Mouse (Mus musculus) heart, adult 2 months (tissue): ENCODE measurements at regions not wholly inside any gene's neighbourhood (a gene's known extent, or its start where the extent isn't known, plus 50 kb on each side); places are given as distances from the start of the nearest gene placed in this dataset.

Experiments
- CTCF ChIP-seq: fragments of 200-600 bp; IDR thresholded peaks from 2 replicates; pipeline ENCODE4 v1.8.1; 2022; ENCODE audit warnings: antibody characterized with exemption, mild to moderate bottlenecking, moderate library complexity
- POLR2A ChIP-seq: fragments of 200-500 bp; IDR thresholded peaks from 2 replicates; pipeline ENCODE4 v1.6.1; 2011; ENCODE audit warnings: mild to moderate bottlenecking, low read depth, low read length, control low read depth; ENCODE audit not compliant: insufficient read depth

DNA sequence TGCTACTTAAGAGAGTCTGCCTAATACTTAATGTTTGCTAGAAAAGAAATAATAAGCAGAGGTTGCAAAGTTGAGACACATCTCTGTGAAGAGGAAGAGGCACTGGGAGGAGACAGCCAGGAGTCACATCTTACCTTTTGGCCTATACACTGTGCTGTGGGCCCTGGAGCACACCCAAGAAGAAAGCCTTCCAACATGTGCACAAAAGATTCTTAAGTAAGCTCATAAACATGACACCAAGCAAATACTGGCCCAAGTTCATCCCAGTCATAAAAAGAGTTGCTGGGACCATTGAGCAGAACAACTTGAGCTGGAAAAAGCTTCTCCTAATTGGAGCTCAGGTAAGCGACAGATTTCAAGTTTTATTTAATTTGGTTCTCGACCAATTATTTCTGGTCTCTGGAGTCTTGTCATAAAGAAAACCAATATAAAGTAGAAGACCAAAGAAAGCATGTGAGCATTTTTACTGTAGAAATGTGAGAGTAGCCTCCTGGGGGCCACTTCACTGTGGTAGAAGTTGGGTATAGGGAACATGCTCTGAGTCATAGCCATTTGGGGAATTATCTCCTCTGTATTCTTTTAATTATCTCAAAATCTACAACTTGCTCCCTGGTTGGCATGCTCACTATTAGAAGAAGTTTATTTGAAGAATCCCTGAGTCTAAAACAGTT lies 312.2 kb downstream of the Osr1 start:
- TF ChIP-seq CTCF (no peak), POLR2A (no peak)
